Mouse (Mus musculus) megakaryocyte, embryonic 14.5 days (primary cell): ENCODE measurements around the gene Mrpl43. TPM values are rescaled to one million over a fixed set of nuclear protein-coding genes. Genes with fewer than 3 reads are reported as not detected.
"Not testable (repeated sequence)": the region's sequence is repeated elsewhere in the genome, so short reads cannot be mapped to it uniquely, and the experiment has no call there.

Experiments
- H3K27me3 ChIP-seq: replicated peaks from 2 replicates; pipeline ENCODE3; 2012; ENCODE audit warnings: inconsistent platforms
- H3K36me3 ChIP-seq: replicated peaks from 2 replicates; pipeline ENCODE3; 2012; ENCODE audit warnings: low read length, inconsistent platforms, mixed read lengths
- H3K4me1 ChIP-seq: 2 replicates; pipeline ENCODE4 v1.6.1; 2012; ENCODE audit warnings: inconsistent platforms
- H3K4me3 ChIP-seq: replicated peaks from 2 replicates; pipeline ENCODE3; 2012; ENCODE audit warnings: moderate library complexity, mild to moderate bottlenecking, inconsistent platforms
- H3K9me3 ChIP-seq: 2 replicates; pipeline ENCODE4 v1.6.1; 2012; ENCODE audit warnings: inconsistent platforms
- FLI1 ChIP-seq: IDR thresholded peaks from 2 replicates; pipeline ENCODE4 v1.6.1; 2012; ENCODE audit warnings: low read length, inconsistent platforms, mixed read lengths
- GATA1 ChIP-seq: IDR thresholded peaks from 3 replicates; pipeline ENCODE4 v1.6.1; 2012; ENCODE audit warnings: mixed read lengths, low read length, inconsistent platforms, borderline replicate concordance
- polyA plus RNA-seq: library from polyadenylated mRNA; stranded (reverse); fragments of >175 nt; gene quantifications from 2 replicates; pipeline ENCODE4 v1.2.3, GENCODE M21; 2012; ENCODE audit warnings: low replicate concordance; ENCODE audit not compliant: insufficient read depth

Mrpl43 gene
- polyA plus RNA-seq, 1 experiment, result 76.4 TPM

GRCm38 (mm10) chr19:45045651-45046050 is 39.4 kb upstream of the Mrpl43 start, which contains the start of gene Pdzd7:
Pdzd7 (minus strand) TSS chr19:45045717.
- peaks cover 55% of the 10 kb centered on the region for H3K27me3 ChIP-seq

DNA sequence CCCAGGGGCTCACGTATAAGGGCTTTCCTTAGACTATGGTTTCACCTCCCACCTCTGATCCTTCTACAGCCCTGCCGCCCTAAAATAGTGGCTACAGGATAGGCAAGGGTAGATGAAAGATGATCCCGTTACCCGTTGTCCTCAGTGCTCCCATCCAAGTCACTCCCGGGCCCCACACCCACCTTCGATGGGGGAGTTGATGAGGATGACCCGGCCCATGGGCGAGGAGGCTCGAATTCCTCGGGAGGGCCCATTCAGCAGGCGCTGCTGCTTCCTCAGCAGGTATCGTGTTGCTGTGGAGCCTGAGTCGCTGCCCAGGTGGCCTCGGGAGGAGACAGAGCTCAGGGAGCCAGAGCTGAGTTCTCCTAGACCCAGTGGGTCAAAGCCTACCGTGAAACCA is 39.0 kb upstream of the Mrpl43 start:
- no peaks in the 10 kb centered on the region for H3K9me3 ChIP-seq

More at GRCm38 (mm10) chr19:45045651-45046050, 39.4 kb upstream of the Mrpl43 start, which contains the start of gene Pdzd7:
- Histone ChIP-seq H3K4me3 (peak within 1 kb of the TSS; percentile 91), H3K9me3 (no peaks in the 10 kb centered on the region), H3K36me3 (peaks cover 18% of the 10 kb centered on the region), H3K4me1 (peaks cover 41% of the 10 kb centered on the region)
- TF ChIP-seq FLI1 (no peak), GATA1 (no peak)

GRCm38 (mm10) chr19:45044389-45044927 is 38.2 kb upstream of the Mrpl43 start:
- no peak overlapping the region for H3K4me3 ChIP-seq
- peaks cover 6% of the 10 kb centered on the region for H3K36me3 ChIP-seq
- H3K27me3 ChIP-seq, result peaks cover 67% of the 10 kb centered on the region
- TF ChIP-seq FLI1, result no peak
- TF ChIP-seq GATA1, result no peak
- H3K9me3 ChIP-seq, result no peaks in the 10 kb centered on the region
- peaks cover 42% of the 10 kb centered on the region for H3K4me1 ChIP-seq

More for the DNA sequence above, 39.0 kb upstream of the Mrpl43 start:
- Histone ChIP-seq H3K4me3 (no peak overlapping the region), H3K27me3 (peaks cover 59% of the 10 kb centered on the region), H3K36me3 (peaks cover 14% of the 10 kb centered on the region), H3K4me1 (peaks cover 42% of the 10 kb centered on the region)
- no peak for TF ChIP-seq FLI1
- no peak for TF ChIP-seq GATA1

DNA sequence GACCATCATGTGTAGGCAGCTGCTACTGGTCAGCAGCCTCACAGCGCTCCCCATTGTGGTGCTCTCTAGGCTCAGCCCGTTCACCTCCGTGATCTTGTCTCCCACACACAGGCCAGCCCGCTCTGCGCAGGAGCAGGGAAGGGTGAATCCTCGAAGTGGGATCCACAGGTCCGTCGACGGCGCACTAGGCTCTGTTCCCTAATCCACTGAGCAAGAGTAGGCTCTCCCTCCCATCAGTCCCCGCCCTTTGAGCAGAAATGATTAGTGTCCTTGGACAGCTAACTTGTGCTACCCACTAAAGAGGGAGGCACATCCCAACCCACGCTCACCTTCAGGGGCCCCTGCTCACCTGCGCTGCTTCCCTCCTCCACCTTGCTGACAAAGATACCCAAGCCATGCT is 34.0 kb upstream of the Mrpl43 start:
- TF ChIP-seq GATA1 (no peak), FLI1 (no peak)
- H3K36me3 ChIP-seq, result no peaks in the 10 kb centered on the region
- no peaks in the 10 kb centered on the region for H3K9me3 ChIP-seq
- no peak overlapping the region for H3K4me3 ChIP-seq
- peaks cover 17% of the 10 kb centered on the region for H3K4me1 ChIP-seq
- H3K27me3 ChIP-seq, result peaks cover 83% of the 10 kb centered on the region

- H3K9me3 ChIP-seq, H3K36me3 ChIP-seq, H3K4me3 ChIP-seq: not testable (repeated sequence)
- Histone ChIP-seq H3K4me1 (peaks cover 17% of the 10 kb centered on the region), H3K27me3 (peaks cover 67% of the 10 kb centered on the region)
Observed at GRCm38 (mm10) chr19:45038198-45038597, 32.0 kb upstream of the Mrpl43 start.

DNA sequence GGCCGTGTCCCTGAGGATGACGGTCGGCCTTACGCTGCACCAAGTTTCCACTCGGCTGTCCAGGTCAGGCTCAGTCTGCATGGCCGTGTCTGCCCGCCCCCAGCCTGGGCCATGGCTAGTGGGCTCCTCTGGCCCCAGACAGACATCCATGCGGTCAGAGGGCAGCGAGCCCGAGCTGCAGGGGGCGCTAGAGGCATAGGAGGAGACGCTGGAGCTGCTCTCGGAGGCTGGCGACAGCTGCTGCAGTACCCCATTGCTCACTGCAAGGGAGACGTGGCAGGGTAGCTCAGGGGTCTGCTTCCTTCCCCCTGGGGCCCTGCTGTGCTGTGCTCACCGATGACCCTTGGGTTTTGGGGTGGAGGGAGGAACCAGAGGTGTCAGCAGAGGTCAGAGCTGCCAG is 30.6 kb upstream of the Mrpl43 start:
- Histone ChIP-seq H3K27me3 (peaks cover 58% of the 10 kb centered on the region), H3K9me3 (no peaks in the 10 kb centered on the region), H3K4me3 (peak overlapping the region; percentile 74), H3K36me3 (no peaks in the 10 kb centered on the region), H3K4me1 (peaks cover 28% of the 10 kb centered on the region)
- TF ChIP-seq GATA1, result no peak
- TF ChIP-seq FLI1, result no peak

- H3K4me3 ChIP-seq, result no peak overlapping the region
- TF ChIP-seq GATA1 (no peak), FLI1 (no peak)
- no peaks in the 10 kb centered on the region for H3K9me3 ChIP-seq
Observed at GRCm38 (mm10) chr19:45032570-45033332, 26.5 kb upstream of the Mrpl43 start.

GRCm38 (mm10) chr19:45031780-45032179 is 25.5 kb upstream of the Mrpl43 start:
- Histone ChIP-seq H3K4me3 (no peak overlapping the region), H3K27me3 (peaks cover 23% of the 10 kb centered on the region), H3K4me1 (peaks cover 39% of the 10 kb centered on the region), H3K9me3 (no peaks in the 10 kb centered on the region), H3K36me3 (peaks cover 16% of the 10 kb centered on the region)
- no peak for TF ChIP-seq GATA1
- no peak for TF ChIP-seq FLI1

More at GRCm38 (mm10) chr19:45032570-45033332, 26.5 kb upstream of the Mrpl43 start:
- Histone ChIP-seq H3K36me3 (peaks cover 7% of the 10 kb centered on the region), H3K4me1 (peaks cover 47% of the 10 kb centered on the region), H3K27me3 (peaks cover 31% of the 10 kb centered on the region)

GRCm38 (mm10) chr19:45030746-45031693 is 24.8 kb upstream of the Mrpl43 start:
- no peak for TF ChIP-seq FLI1
- TF ChIP-seq GATA1, result no peak
- H3K36me3 ChIP-seq, result peaks cover 23% of the 10 kb centered on the region
- H3K4me1 ChIP-seq, result peaks cover 36% of the 10 kb centered on the region
- peaks cover 17% of the 10 kb centered on the region for H3K27me3 ChIP-seq
- H3K4me3 ChIP-seq, result peak overlapping the region; percentile 91
- no peaks in the 10 kb centered on the region for H3K9me3 ChIP-seq
